Mouse (Mus musculus): ENCODE data around the gene Stk35.

Stk35 gene

GRCm38 (mm10) chr2:129836921-129837320 is 36.6 kb downstream of the Stk35 start:
- peak; percentile 58 to 67 for DNase-seq

GRCm38 (mm10) chr2:129838321-129838720 is 38.0 kb downstream of the Stk35 start:
- no peak for DNase-seq

- peak in 1 of 2 experiments; percentile 35 for DNase-seq
Observed at GRCm38 (mm10) chr2:129845826-129846225, 45.5 kb downstream of the Stk35 start.

- peak in 1 of 2 experiments; percentile 27 for DNase-seq
Observed at GRCm38 (mm10) chr2:129846501-129846900, 46.2 kb downstream of the Stk35 start.

- peak in 1 of 2 experiments; percentile 36 for DNase-seq
Observed at GRCm38 (mm10) chr2:129849078-129849477, 48.8 kb downstream of the Stk35 start.

GRCm38 (mm10) chr2:129851512-129851911 is 51.2 kb downstream of the Stk35 start:
- DNase-seq, result no peak

GRCm38 (mm10) chr2:129863256-129863655 is 62.9 kb downstream of the Stk35 start:
- DNase-seq, result no peak

GRCm38 (mm10) chr2:129864958-129865357 is 64.6 kb downstream of the Stk35 start:
- DNase-seq, result peak in 1 of 2 experiments; percentile 57

GRCm38 (mm10) chr2:129869151-129869550 is 68.8 kb downstream of the Stk35 start:
- no peak for DNase-seq

- no peak for DNase-seq
Observed at GRCm38 (mm10) chr2:129871246-129871645, 70.9 kb downstream of the Stk35 start.

GRCm38 (mm10) chr2:129872071-129872470 is 71.8 kb downstream of the Stk35 start:
- DNase-seq, result no peak

GRCm38 (mm10) chr2:129873489-129873888 is 73.2 kb downstream of the Stk35 start:
- peak; percentile 74 to 87 for DNase-seq

- no peak for DNase-seq
Observed at GRCm38 (mm10) chr2:129874084-129874483, 73.8 kb downstream of the Stk35 start.

GRCm38 (mm10) chr2:129874509-129875095 is 74.3 kb downstream of the Stk35 start:
- DNase-seq, result no peak

GRCm38 (mm10) chr2:129876935-129877334 is 76.6 kb downstream of the Stk35 start:
- no peak for DNase-seq

GRCm38 (mm10) chr2:129879817-129880216 is 79.5 kb downstream of the Stk35 start:
- peak; percentile 52 to 63 for DNase-seq

GRCm38 (mm10) chr2:129880226-129880625 is 79.9 kb downstream of the Stk35 start:
- no peak for DNase-seq

GRCm38 (mm10) chr2:129881886-129882285 is 81.6 kb downstream of the Stk35 start:
- DNase-seq, result no peak

Data from kidney, postnatal 25 days (tissue).